Mouse (Mus musculus) heart, postnatal 0 days (tissue): ENCODE measurements around the gene Etv4. TPM values are rescaled to one million over a fixed set of nuclear protein-coding genes. Genes with fewer than 3 reads are reported as not detected.

Experiments
- ATAC-seq: fragments of 200-750 bp; cut with Nextera tagmentation; 2 replicates; pipeline ENCODE4 v1.8.0; 2017; ENCODE audit warnings: low read depth, moderate number of reproducible peaks, moderate library complexity; ENCODE audit not compliant: insufficient read depth
- DNase-seq: peaks from one replicate; pipeline ENCODE4 v3.0.0-alpha.2; 2016; ENCODE audit warnings: low spot score
- H3K27ac ChIP-seq: fragments of 300-500 bp; sonication (generic); 2 replicates; pipeline ENCODE4 v1.5.1; 2014; ENCODE audit warnings: low read depth, mild to moderate bottlenecking
- H3K27me3 ChIP-seq: fragments of 300-500 bp; sonication (generic); 2 replicates; pipeline ENCODE4 v1.6.1; 2014; ENCODE audit warnings: low read length, mixed read lengths; ENCODE audit not compliant: control insufficient read depth, insufficient read depth
- H3K36me3 ChIP-seq: fragments of 300-500 bp; sonication (generic); replicated peaks from 2 replicates; pipeline ENCODE4 v1.6.1; 2014; ENCODE audit warnings: low read length, mixed read lengths; ENCODE audit not compliant: control insufficient read depth, insufficient read depth
- H3K4me1 ChIP-seq: fragments of 300-500 bp; sonication (generic); 2 replicates; pipeline ENCODE4 v1.6.1; 2014; ENCODE audit warnings: antibody characterized with exemption; ENCODE audit not compliant: control insufficient read depth, insufficient read depth
- H3K4me2 ChIP-seq: fragments of 300-500 bp; sonication (generic); 2 replicates; pipeline ENCODE4 v1.6.1; 2014; ENCODE audit warnings: low read depth, mild to moderate bottlenecking, low read length, moderate library complexity
- H3K4me3 ChIP-seq: fragments of 300-500 bp; sonication (generic); 2 replicates; pipeline ENCODE4 v1.5.1; 2014; ENCODE audit warnings: low read depth, low read length
- H3K9ac ChIP-seq: fragments of 300-500 bp; sonication (generic); replicated peaks from 2 replicates; pipeline ENCODE4 v1.6.1; 2014; ENCODE audit warnings: low read depth, low read length, mixed read lengths
- H3K9me3 ChIP-seq: fragments of 300-500 bp; sonication (generic); replicated peaks from 2 replicates; pipeline ENCODE4 v1.6.1; 2016; ENCODE audit warnings: low read length; ENCODE audit not compliant: control insufficient read depth
- CTCF ChIP-seq: IDR thresholded peaks from 2 replicates; pipeline ENCODE4 v1.5.1; 2016; ENCODE audit warnings: antibody characterized with exemption, control low read depth, low read depth
- EP300 ChIP-seq: IDR thresholded peaks from 2 replicates; pipeline ENCODE4 v1.6.1; 2016; ENCODE audit warnings: antibody characterized with exemption, low read depth
- WGBS: fragments of 180-500 bp; shearing (Covaris S2); extraction: QIAGEN DNeasy Blood & Tissue Kit; methylation state at CpG from one replicate; pipeline ENCODE4 v1.1.7; 2014; 5-methylcytosine and 5-hydroxymethylcytosine counted together
- polyA plus RNA-seq: library from polyadenylated mRNA; unstranded; fragments of >200 nt; fragmentation: Nextera tagmentation; extraction: Ambion mirVana; gene quantifications from 2 replicates; pipeline ENCODE4 v1.2.1, GENCODE M21; 2015
- total RNA-seq: library from RNA; depleted of rRNA; stranded (reverse); fragments of >200 nt; gene quantifications from 2 replicates; pipeline ENCODE4 v1.2.3, GENCODE M21; 2014; ENCODE audit warnings: low replicate concordance

Gene Etv4
- total and polyA plus RNA-seq, 2 experiments from 2014 or later: 2.2 to 5.2 TPM

GRCm38 (mm10) chr11:101801386-101801785 is 16.2 kb upstream of the Etv4 start:
- Histone ChIP-seq H3K4me2 (no peak overlapping the region), H3K4me3 (no peak overlapping the region), H3K4me1 (peaks cover 5% of the 10 kb centered on the region; the same call in 1 of the 2 replicates), H3K27ac (no peak overlapping the region), H3K27me3 (no peaks in the 10 kb centered on the region), H3K9me3 (no peaks in the 10 kb centered on the region), H3K9ac (no peak overlapping the region), H3K36me3 (no peaks in the 10 kb centered on the region)
- WGBS: 11% methylated on average over 5 of the region's 5 CpGs
- DNase-seq (no peak), ATAC-seq (no peak)
- TF ChIP-seq CTCF (no peak), EP300 (no peak)

- TF ChIP-seq EP300 (no peak), CTCF (no peak)
Measured at GRCm38 (mm10) chr11:101798083-101798482, 12.9 kb upstream of the Etv4 start.

GRCm38 (mm10) chr11:101797355-101797754 is 12.2 kb upstream of the Etv4 start:
- no peak overlapping the region for H3K27ac ChIP-seq
- H3K4me3 ChIP-seq: no peak overlapping the region
- no peaks in the 10 kb centered on the region for H3K27me3 ChIP-seq
- H3K9ac ChIP-seq: no peak overlapping the region
- H3K4me2 ChIP-seq: no peak overlapping the region
- TF ChIP-seq EP300 (no peak), CTCF (no peak)
- WGBS: 90% methylated on average over 2 of the region's 2 CpGs
- DNase-seq: no peak
- H3K4me1 ChIP-seq: peaks cover 5% of the 10 kb centered on the region; the same call in 1 of the 2 replicates
- ATAC-seq: no peak
- no peaks in the 10 kb centered on the region for H3K9me3 ChIP-seq
- no peaks in the 10 kb centered on the region for H3K36me3 ChIP-seq

More at GRCm38 (mm10) chr11:101798083-101798482, 12.9 kb upstream of the Etv4 start:
- Histone ChIP-seq H3K4me3 (no peak overlapping the region), H3K9me3 (no peaks in the 10 kb centered on the region), H3K36me3 (no peaks in the 10 kb centered on the region), H3K27ac (no peak overlapping the region), H3K4me1 (peaks cover 5% of the 10 kb centered on the region; the same call in 1 of the 2 replicates), H3K4me2 (no peak overlapping the region), H3K27me3 (no peaks in the 10 kb centered on the region), H3K9ac (no peak overlapping the region)
- ATAC-seq: no peak
- DNase-seq: no peak
- WGBS: 40% methylated on average over 8 of the region's 8 CpGs

- Histone ChIP-seq H3K4me2 (peak overlapping the region; percentile 63), H3K36me3 (no peaks in the 10 kb centered on the region), H3K4me3 (peak overlapping the region; percentile 30), H3K4me1 (peaks cover 14% of the 10 kb centered on the region), H3K9me3 (no peaks in the 10 kb centered on the region), H3K27me3 (peaks cover 17% of the 10 kb centered on the region), H3K9ac (peak overlapping the region; percentile 41), H3K27ac (peak overlapping the region; percentile 87)
- TF ChIP-seq CTCF (no peak), EP300 (no peak)
- DNase-seq: peak; percentile 74
- WGBS: 15% methylated on average over 19 of the region's 19 CpGs
- ATAC-seq: peak; percentile 83
Measured at GRCm38 (mm10) chr11:101790811-101791526, 5.8 kb upstream of the Etv4 start.

- ATAC-seq: no peak
- H3K4me3 ChIP-seq: no peak overlapping the region
- no peak for TF ChIP-seq CTCF
- H3K9ac ChIP-seq: no peak overlapping the region
- H3K4me2 ChIP-seq: no peak overlapping the region
- H3K4me1 ChIP-seq: peaks cover 24% of the 10 kb centered on the region
- no peak overlapping the region for H3K27ac ChIP-seq
- no peak for DNase-seq
- no peaks in the 10 kb centered on the region for H3K9me3 ChIP-seq
- peaks cover 47% of the 10 kb centered on the region for H3K27me3 ChIP-seq
- H3K36me3 ChIP-seq: no peaks in the 10 kb centered on the region
- 85% methylated on average over 1 of the region's 1 CpGs for WGBS
Measured at GRCm38 (mm10) chr11:101787432-101787831, 2.3 kb upstream of the Etv4 start.

GRCm38 (mm10) chr11:101786651-101787050 is 1.5 kb upstream of the Etv4 start:
- TF ChIP-seq CTCF (no peak), EP300 (no peak)
- Histone ChIP-seq H3K27ac (no peak overlapping the region), H3K36me3 (no peaks in the 10 kb centered on the region), H3K27me3 (peaks cover 54% of the 10 kb centered on the region), H3K9me3 (no peaks in the 10 kb centered on the region), H3K4me3 (no peak overlapping the region), H3K4me2 (no peak overlapping the region), H3K9ac (no peak overlapping the region), H3K4me1 (peaks cover 21% of the 10 kb centered on the region)
- DNase-seq: no peak
- ATAC-seq: no peak
- 73% methylated on average over 7 of the region's 7 CpGs for WGBS
